Mouse (Mus musculus) CH12.LX (cell line): ENCODE data around the gene Il17rc.

Experiments
- BHLHE40 ChIP-seq: IDR thresholded peaks from 2 replicates; pipeline ENCODE4 v1.6.1; 2011; ENCODE audit warnings: mild to moderate bottlenecking, low read depth, low read length, improper control_type of control experiment
- CHD2 ChIP-seq: IDR thresholded peaks from 2 replicates; pipeline ENCODE4 v1.6.1; 2011; ENCODE audit warnings: low read length, improper control_type of control experiment
- USF2 ChIP-seq: conservative IDR thresholded peaks from 2 replicates; pipeline ENCODE4 v1.6.1; 2011; ENCODE audit warnings: low read depth, low read length, improper control_type of control experiment

GRCm38 (mm10) chr6:113495071-113495675 is 23.9 kb downstream of the Il17rc start:
- TF ChIP-seq USF2 (no peak), CHD2 (no peak), BHLHE40 (no peak)
